Mouse (Mus musculus) T-helper 17 cell (primary cell): ENCODE measurements around the gene Gm9736.
"Not testable (repeated sequence)": the region's sequence is repeated elsewhere in the genome, so short reads cannot be mapped to it uniquely, and the experiment has no call there.

Experiments
- in situ Hi-C, 2 experiments: fragments of 300-600 bp; cut with MboI, MseI; formaldehyde crosslinking; loops; 1 replicate in 1 of 2; 2 replicates in 1 of 2; pipeline ENCODE4 v1.15.1; 2025; ENCODE audit warnings: high pct_unique_total_duplicates in 2 of 2

Gm9736 gene

GRCm38 (mm10) chr10:77726186-77726585 is 25.0 kb downstream of the Gm9736 start, which contains the start of gene Gm10100:
Gene Gm10100, plus strand, starts transcription at chr10:77726486.
- in situ Hi-C loops: no loop called here

- in situ Hi-C loops: no loop called here
Measured at GRCm38 (mm10) chr10:77724855-77725254, 26.3 kb downstream of the Gm9736 start.

GRCm38 (mm10) chr10:77720299-77720698 is 30.9 kb downstream of the Gm9736 start, which contains the start of gene Krtap12-1:
Gene Krtap12-1, plus strand, starts transcription at chr10:77720599.
- in situ Hi-C loops: not testable (repeated sequence)

- in situ Hi-C loops: no loop called here
Measured at GRCm38 (mm10) chr10:77715507-77715906, 35.6 kb downstream of the Gm9736 start, which contains the start of gene Gm10142. Gene Gm10142, plus strand, starts transcription at chr10:77715807.

- in situ Hi-C loops: no loop called here
Measured at GRCm38 (mm10) chr10:77713734-77714133, 37.4 kb downstream of the Gm9736 start.

- in situ Hi-C loops: not testable (repeated sequence)
Measured at GRCm38 (mm10) chr10:77711157-77711556, 40.0 kb downstream of the Gm9736 start, which contains the start of gene Gm10024. Gene Gm10024, plus strand, starts transcription at chr10:77711457.

- in situ Hi-C loops: no loop called here
Measured at GRCm38 (mm10) chr10:77709831-77710230, 41.3 kb downstream of the Gm9736 start.

- in situ Hi-C loops: no loop called here
Measured at GRCm38 (mm10) chr10:77706326-77706725, 44.8 kb downstream of the Gm9736 start, which contains the start of gene Gm10272. Gene Gm10272, plus strand, starts transcription at chr10:77706626.
